In the genomic region with DNA sequence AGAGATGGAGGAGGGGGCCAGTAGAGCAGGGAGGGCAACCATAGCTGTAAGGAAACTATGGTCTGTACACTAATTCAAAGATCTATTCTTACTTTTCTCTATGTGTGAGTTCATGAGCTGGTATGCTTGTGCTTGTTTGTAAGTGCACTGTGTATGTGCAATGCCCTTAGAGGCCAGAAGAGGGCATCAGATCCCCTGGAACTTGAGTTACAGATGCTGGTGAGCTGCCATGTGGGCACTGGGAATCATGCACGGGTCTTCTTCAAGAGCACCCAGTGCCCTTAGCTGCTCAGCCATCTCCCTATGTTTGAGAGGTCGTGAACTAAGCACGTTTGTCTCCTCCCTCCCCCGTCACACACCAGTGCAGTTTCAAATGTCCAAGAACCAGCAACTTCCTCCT, we compare ENCODE assay signal across 21 mouse cellular contexts.
DNase-seq lines count a peak whose midpoint lies in the region; TF ChIP-seq lines count a peak whose summit lies in the region.
"Had no signal": no experiment of that assay in that cellular context is flagged by ENCODE, and none has a peak within 500 bp of the region (broad histone marks: within the 10 kb centered on the region; RNA-seq: fewer than 3 reads in every experiment).

No protein-coding gene starts in this region.

- no peak for TF ChIP-seq POLR2A in thymus, adult 2 months (IDR thresholded peaks at IDR 0.05; ENCODE audit: control insufficient read depth, extremely low read depth, insufficient read depth, low read length, poor library complexity)

- no peaks in the 10 kb centered on the region for H3K27me3 ChIP-seq in thymus, adult 2 months (ENCODE audit: control insufficient read depth, insufficient read depth, low read length)
- H3K27me3 ChIP-seq: neural tube, embryonic 12.5 days had no signal

- H3K4me3 ChIP-seq in layer of hippocampus, adult 2 months: no peak overlapping the region
- H3K4me3 ChIP-seq in thymus, adult 2 months (ENCODE audit: control insufficient read depth, insufficient read depth, low read length): no peak overlapping the region
- H3K4me3 ChIP-seq: embryonic facial prominence, embryonic 15.5 days; kidney, embryonic 15.5 days; midbrain, embryonic 10.5 days; neural tube, embryonic 12.5 days had no signal

- 67% methylated on average over 4 of the region's 4 CpGs for WGBS in thymus, adult 2 months

- peak; percentile 42 for TF ChIP-seq CTCF in layer of hippocampus, adult 2 months (conservative IDR thresholded peaks at IDR 0.05)
- TF ChIP-seq CTCF in thymus, adult 2 months (IDR thresholded peaks at IDR 0.05; ENCODE audit: borderline replicate concordance, control insufficient read depth, extremely low read depth, insufficient read depth, low read length, poor library complexity): no peak

- no peak for DNase-seq in layer of hippocampus, adult 2 months (ENCODE audit: low spot score in 2 of 2)
- DNase-seq in layer of hippocampus, postnatal 36 days: no peak
- DNase-seq in thymus, adult 2 months: peak; percentile 3
- no peak for DNase-seq in thymus, postnatal 10 days (ENCODE audit: low spot score in 2 of 2)
- peak; percentile 69 for DNase-seq in R1 (ENCODE audit: low read depth, low spot score)
- no peak for DNase-seq in frontal cortex, postnatal 25 days (ENCODE audit: low spot score in 2 of 2)
- no peak for DNase-seq in ovary, postnatal 10 days (ENCODE audit: low spot score)
- DNase-seq: adrenal gland, postnatal 10 days; cerebellum, adult 11-12 months; cerebellum, postnatal 25 days; embryo, embryonic 11 days; gastrocnemius, postnatal 36 days; heart, postnatal 10 days; lung, adult 18-20 months; right cerebral cortex, adult 18-20 months had no signal

- no peaks in the 10 kb centered on the region for H3K4me1 ChIP-seq in thymus, adult 2 months (replicated peaks; ENCODE audit: control insufficient read depth, insufficient read depth, low read length)
- H3K4me1 ChIP-seq: embryonic facial prominence, embryonic 15.5 days; kidney, embryonic 15.5 days; neural tube, embryonic 12.5 days had no signal

- H3K27ac ChIP-seq in layer of hippocampus, adult 2 months: no peak overlapping the region
- H3K27ac ChIP-seq in thymus, adult 2 months (ENCODE audit: control insufficient read depth, insufficient read depth, low read length): no peak overlapping the region
- H3K27ac ChIP-seq: embryonic facial prominence, embryonic 15.5 days; hindbrain, embryonic 14.5 days; kidney, embryonic 15.5 days; macrophage; midbrain, embryonic 10.5 days; neural tube, embryonic 12.5 days had no signal

- H3K36me3 ChIP-seq in thymus, adult 2 months (ENCODE audit: control insufficient read depth, insufficient read depth, low read length): no peaks in the 10 kb centered on the region
- H3K36me3 ChIP-seq: embryonic facial prominence, embryonic 15.5 days; kidney, embryonic 15.5 days; midbrain, embryonic 10.5 days; neural tube, embryonic 12.5 days had no signal

Comparison
In these comparisons a context has a peak if more than half of its experiments do, and no peak if none do; other contexts are left out.
1. DNase-seq: peak in thymus, adult 2 months (single experiment) and R1 (single experiment); none in layer of hippocampus, adult 2 months (0 of 2), layer of hippocampus, postnatal 36 days (0 of 2), thymus, postnatal 10 days (0 of 2), frontal cortex, postnatal 25 days (0 of 2) and ovary, postnatal 10 days (single experiment).